Mouse (Mus musculus) neural tube, embryonic 13.5 days (tissue): ENCODE data around the gene Atf6b. TPM values are rescaled to one million over a fixed set of nuclear protein-coding genes. Genes with fewer than 3 reads are reported as not detected.

ENCODE experiments used
- ATAC-seq: fragments of 200-750 bp; cut with Nextera tagmentation; 2 replicates; pipeline ENCODE4 v1.8.0; 2017; ENCODE audit warnings: low read depth, mild to moderate bottlenecking, moderate TSS enrichment, moderate library complexity
- H3K27ac ChIP-seq: fragments of 300-500 bp; sonication (generic); replicated peaks from 2 replicates; pipeline ENCODE4 v1.5.1; 2015; ENCODE audit warnings: moderate library complexity, mild to moderate bottlenecking, inconsistent platforms
- H3K27me3 ChIP-seq: fragments of 300-500 bp; sonication (generic); 2 replicates; pipeline ENCODE4 v1.6.1; 2015; ENCODE audit warnings: mild to moderate bottlenecking, inconsistent platforms
- H3K36me3 ChIP-seq: fragments of 300-500 bp; sonication (generic); 2 replicates; pipeline ENCODE4 v1.6.1; 2015; ENCODE audit warnings: mild to moderate bottlenecking, inconsistent platforms
- H3K4me1 ChIP-seq: fragments of 300-500 bp; sonication (generic); replicated peaks from 2 replicates; pipeline ENCODE4 v1.6.1; 2015; ENCODE audit warnings: inconsistent platforms
- H3K4me2 ChIP-seq: fragments of 300-500 bp; sonication (generic); 2 replicates; pipeline ENCODE4 v1.6.1; 2015; ENCODE audit warnings: inconsistent platforms, mild to moderate bottlenecking, moderate library complexity
- H3K4me3 ChIP-seq: fragments of 300-500 bp; sonication (generic); 2 replicates; pipeline ENCODE4 v1.5.1; 2015; ENCODE audit warnings: mild to moderate bottlenecking, inconsistent platforms
- H3K9ac ChIP-seq: fragments of 300-500 bp; sonication (generic); 2 replicates; pipeline ENCODE4 v1.6.1; 2015; ENCODE audit warnings: moderate library complexity, mild to moderate bottlenecking, inconsistent platforms
- H3K9me3 ChIP-seq: fragments of 300-500 bp; sonication (generic); 2 replicates; pipeline ENCODE4 v1.6.1; 2016; ENCODE audit warnings: inconsistent platforms
- WGBS: fragments of 180-500 bp; shearing (Covaris S2); methylation state at CpG from one replicate; pipeline ENCODE4 v1.1.7; 2015; 5-methylcytosine and 5-hydroxymethylcytosine counted together
- polyA plus RNA-seq: library from polyadenylated mRNA; unstranded; fragments of >200 nt; fragmentation: Nextera tagmentation; extraction: Ambion mirVana; gene quantifications from 2 replicates; pipeline ENCODE4 v1.2.1, GENCODE M21; 2015

Gene Atf6b
- polyA plus RNA-seq, result 106 TPM in 2 replicates

DNA sequence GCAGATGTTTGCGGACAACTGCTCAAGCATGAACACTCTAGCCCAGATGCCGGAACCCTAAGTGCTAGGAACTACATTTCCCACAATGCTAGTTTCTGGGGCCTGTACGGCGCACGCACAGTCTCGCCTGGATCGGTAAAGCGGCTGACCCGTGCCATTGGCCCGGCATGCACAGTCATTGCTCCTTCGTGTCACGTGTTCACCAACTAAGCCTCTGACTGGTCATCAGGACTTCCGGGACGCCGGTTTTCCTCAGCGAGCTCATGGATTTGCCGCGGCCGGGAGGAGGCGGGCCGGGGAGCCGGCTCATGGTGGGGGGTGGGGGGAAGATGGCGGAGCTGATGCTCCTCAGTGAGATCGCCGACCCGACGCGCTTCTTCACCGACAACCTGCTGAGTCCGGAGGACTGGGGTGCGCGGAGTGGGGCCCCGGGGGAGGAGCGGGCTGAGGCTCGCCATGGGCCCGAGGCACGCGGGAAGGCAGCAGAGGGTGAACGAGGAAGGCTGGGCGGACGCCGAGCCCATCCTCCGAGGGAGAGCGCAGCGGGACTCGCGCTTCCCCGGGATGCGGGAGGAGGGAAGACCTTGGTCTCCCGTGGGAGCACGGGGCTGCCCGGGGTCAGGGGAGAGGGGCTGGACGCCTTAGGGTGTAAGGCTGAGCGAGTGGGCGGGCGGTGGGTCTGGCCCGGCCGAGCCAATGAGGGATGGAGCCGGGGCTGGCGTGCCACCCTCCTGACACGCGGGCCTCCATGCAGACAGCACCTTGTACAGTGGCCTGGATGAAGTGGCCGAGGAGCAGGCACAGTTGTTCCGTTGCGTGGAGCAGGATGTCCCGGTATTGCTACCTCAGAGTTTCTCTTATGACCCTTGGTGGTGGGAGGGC, at the start of gene Atf6b:
Gene Atf6b, plus strand, starts transcription at position 241 of the 882 bp plus-strand sequence.
- peak within 1 kb of the TSS; percentile 98 for H3K4me3 ChIP-seq
- H3K4me2 ChIP-seq, result peak within 1 kb of the TSS; percentile 95
- peak; percentile 96 for ATAC-seq
- no peaks in the 10 kb centered on the region for H3K9me3 ChIP-seq
- peak within 1 kb of the TSS; percentile 83 for H3K27ac ChIP-seq
- H3K9ac ChIP-seq, result peak within 1 kb of the TSS; percentile 92
- peaks cover 35% of the 10 kb centered on the region for H3K4me1 ChIP-seq
- H3K36me3 ChIP-seq, result peaks cover 34% of the 10 kb centered on the region
- under 1% methylated on average over 66 of the region's 66 CpGs for WGBS
- no peaks in the 10 kb centered on the region for H3K27me3 ChIP-seq

DNA sequence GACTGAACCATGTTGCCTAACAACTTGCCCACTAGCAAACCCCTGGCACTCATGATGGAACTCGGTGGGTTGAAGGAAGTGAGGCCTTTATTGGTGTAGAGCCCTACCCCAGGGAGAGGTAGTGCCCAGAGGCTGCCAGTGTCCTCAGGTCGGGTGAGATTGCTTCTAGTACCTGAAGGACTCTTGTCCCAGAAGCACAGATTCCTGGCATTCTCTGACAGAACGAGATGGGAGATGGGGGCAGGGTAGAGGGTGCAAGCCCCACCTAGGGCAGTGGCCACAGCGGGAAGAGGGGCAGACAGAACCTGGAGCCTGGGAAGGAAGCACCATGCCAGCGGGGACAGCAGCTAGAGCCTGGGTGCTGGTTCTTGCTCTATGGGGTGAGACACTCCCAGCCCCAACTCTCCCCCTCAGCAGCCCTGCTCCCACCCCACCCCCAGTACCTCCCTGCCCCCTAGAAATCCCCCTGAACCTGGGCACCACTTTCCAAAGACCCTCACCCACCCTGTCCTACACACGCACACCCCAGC, 49.3 kb upstream of the Atf6b start, which contains the start of gene Ager:
Gene Ager, plus strand, starts transcription at position 297 of the 530 bp plus-strand sequence.
- Histone ChIP-seq H3K36me3 (peaks cover 41% of the 10 kb centered on the region), H3K27me3 (no peaks in the 10 kb centered on the region), H3K4me2 (no peak within 1 kb of the TSS), H3K4me1 (peaks cover 50% of the 10 kb centered on the region), H3K9me3 (no peaks in the 10 kb centered on the region), H3K4me3 (no peak within 1 kb of the TSS), H3K27ac (0 out of 2 replicates have a peak within 1 kb of the TSS, but pooled peaks have one; percentile 34), H3K9ac (peak within 1 kb of the TSS; percentile 34; the same call in 1 of the 2 replicates)
- ATAC-seq, result no peak
- WGBS, result 20% methylated on average over 6 of the region's 6 CpGs

DNA sequence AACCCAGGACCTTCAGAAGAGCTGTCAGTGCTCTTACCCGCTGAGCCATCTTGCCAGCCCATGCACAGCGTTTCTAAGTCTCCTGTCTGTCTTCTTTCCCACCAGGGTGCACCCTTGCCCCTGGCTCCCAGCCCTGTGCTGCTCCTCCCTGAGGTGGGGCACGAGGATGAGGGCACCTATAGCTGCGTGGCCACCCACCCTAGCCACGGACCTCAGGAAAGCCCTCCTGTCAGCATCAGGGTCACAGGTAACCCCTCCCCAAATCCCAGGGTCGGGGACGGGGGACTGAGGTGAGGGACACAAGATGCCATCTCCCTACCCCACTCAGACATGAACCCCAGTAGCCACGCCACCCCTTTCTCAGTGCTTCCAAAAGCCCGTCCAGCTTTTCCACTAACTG, 47.1 kb upstream of the Atf6b start:
- Histone ChIP-seq H3K9me3 (no peaks in the 10 kb centered on the region), H3K4me2 (no peak overlapping the region), H3K27me3 (no peaks in the 10 kb centered on the region), H3K36me3 (peaks cover 36% of the 10 kb centered on the region), H3K4me3 (no peak overlapping the region), H3K9ac (no peak overlapping the region), H3K27ac (no peak overlapping the region), H3K4me1 (peaks cover 37% of the 10 kb centered on the region)
- WGBS, result 76% methylated on average over 9 of the region's 9 CpGs
- no peak for ATAC-seq

DNA sequence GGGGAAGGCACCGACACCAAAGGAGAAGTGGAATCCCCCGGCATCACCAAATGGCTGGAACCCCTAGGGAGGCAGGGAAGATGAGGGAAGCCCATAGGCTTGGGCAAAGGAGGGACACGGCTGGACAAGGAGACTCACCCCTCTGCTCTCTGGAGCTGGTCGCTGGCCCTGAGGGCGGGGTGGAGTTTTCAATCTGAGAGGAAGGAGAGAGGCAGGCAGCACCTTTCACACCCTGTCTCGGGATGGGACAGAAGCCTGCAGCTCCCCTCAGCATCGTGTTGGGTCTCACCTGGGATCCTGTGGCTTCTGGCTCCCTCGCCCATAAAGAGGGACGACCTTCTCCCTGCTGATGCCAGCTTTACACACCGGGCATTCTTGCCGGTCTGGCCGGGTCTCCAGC, 45.1 kb upstream of the Atf6b start:
- Histone ChIP-seq H3K36me3 (peaks cover 23% of the 10 kb centered on the region), H3K27me3 (no peaks in the 10 kb centered on the region), H3K27ac (no peak overlapping the region), H3K4me1 (peaks cover 41% of the 10 kb centered on the region), H3K9me3 (no peaks in the 10 kb centered on the region), H3K9ac (no peak overlapping the region), H3K4me3 (peak overlapping the region; percentile 74; the same call in 1 of the 2 replicates), H3K4me2 (peak overlapping the region; percentile 93)
- WGBS, result 92% methylated on average over 12 of the region's 12 CpGs
- ATAC-seq, result no peak

DNA sequence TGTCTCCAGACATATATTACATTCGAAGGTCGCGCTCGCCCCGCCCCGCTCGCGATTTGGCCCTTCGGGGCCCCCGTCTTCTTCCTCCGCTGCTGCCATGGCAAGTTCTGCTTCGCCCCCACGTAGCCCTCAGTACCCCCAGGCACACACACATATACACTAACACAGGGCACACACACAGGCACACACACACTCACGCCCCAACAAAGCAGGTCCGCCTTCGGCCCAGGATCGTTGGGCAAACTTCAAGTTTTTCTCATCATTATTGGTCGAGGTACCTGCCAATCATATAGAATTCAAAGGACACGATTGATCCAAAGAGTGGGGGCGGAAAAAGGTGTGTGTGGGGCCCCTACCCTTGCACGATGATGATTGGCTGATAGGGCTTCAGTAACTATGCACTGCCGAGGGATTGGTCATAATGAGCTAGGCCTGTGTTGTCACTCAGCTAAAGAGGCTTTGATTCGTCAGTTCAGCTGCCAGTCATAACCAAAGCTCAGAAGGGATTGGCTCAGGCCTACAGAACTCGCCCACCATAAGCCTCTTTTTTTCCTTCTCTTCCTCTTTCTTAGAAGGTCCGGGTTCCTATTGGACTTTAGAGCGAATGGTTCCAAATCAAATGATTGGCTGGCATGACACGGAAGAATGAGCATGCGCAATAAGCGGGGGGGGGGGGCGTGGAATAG, 43.4 kb upstream of the Atf6b start, which contains the start of gene Rnf5:
Gene Rnf5, minus strand, starts transcription at position 316 of the 686 bp plus-strand sequence.
- Histone ChIP-seq H3K4me1 (peaks cover 49% of the 10 kb centered on the region), H3K27ac (peak within 1 kb of the TSS; percentile 93), H3K9ac (peak within 1 kb of the TSS; percentile 99), H3K4me2 (peak within 1 kb of the TSS; percentile 99), H3K36me3 (peaks cover 23% of the 10 kb centered on the region), H3K4me3 (peak within 1 kb of the TSS; percentile 78), H3K27me3 (no peaks in the 10 kb centered on the region), H3K9me3 (no peaks in the 10 kb centered on the region)
- peak; percentile 95 for ATAC-seq
- WGBS, result under 1% methylated on average over 30 of the region's 30 CpGs

DNA sequence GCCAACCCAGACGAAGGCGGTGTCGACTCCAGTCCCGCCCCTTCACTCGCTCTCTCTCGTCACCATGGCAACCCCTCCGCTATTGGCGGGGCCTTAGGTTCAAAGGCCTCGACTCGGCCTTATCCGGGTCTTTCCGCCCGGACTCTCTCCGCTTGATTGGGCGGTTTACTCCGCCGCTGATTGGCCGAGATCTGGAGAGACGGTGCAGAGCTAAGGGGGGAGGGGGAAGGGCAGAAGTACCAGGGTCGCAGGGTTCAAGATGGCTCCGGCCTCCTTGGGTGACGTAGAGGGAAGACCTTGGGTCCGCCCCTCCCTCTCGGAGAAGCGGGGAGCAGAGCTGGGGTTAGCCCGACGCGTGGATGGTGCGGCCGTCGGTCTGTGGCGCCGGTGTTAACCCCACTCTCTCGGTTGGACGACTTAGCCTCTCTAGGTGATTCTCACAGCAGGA, 42.9 kb upstream of the Atf6b start, which contains the start of gene Agpat1:
Gene Agpat1, plus strand, starts transcription at position 202 of the 448 bp plus-strand sequence.
- Histone ChIP-seq H3K9ac (peak within 1 kb of the TSS; percentile 99), H3K36me3 (peaks cover 23% of the 10 kb centered on the region), H3K4me2 (peak within 1 kb of the TSS; percentile 99), H3K27me3 (no peaks in the 10 kb centered on the region), H3K4me3 (peak within 1 kb of the TSS; percentile 78), H3K4me1 (peaks cover 54% of the 10 kb centered on the region), H3K9me3 (no peaks in the 10 kb centered on the region), H3K27ac (peak within 1 kb of the TSS; percentile 93)
- WGBS, result under 1% methylated on average over 35 of the region's 35 CpGs
- ATAC-seq, result peak; percentile 90

DNA sequence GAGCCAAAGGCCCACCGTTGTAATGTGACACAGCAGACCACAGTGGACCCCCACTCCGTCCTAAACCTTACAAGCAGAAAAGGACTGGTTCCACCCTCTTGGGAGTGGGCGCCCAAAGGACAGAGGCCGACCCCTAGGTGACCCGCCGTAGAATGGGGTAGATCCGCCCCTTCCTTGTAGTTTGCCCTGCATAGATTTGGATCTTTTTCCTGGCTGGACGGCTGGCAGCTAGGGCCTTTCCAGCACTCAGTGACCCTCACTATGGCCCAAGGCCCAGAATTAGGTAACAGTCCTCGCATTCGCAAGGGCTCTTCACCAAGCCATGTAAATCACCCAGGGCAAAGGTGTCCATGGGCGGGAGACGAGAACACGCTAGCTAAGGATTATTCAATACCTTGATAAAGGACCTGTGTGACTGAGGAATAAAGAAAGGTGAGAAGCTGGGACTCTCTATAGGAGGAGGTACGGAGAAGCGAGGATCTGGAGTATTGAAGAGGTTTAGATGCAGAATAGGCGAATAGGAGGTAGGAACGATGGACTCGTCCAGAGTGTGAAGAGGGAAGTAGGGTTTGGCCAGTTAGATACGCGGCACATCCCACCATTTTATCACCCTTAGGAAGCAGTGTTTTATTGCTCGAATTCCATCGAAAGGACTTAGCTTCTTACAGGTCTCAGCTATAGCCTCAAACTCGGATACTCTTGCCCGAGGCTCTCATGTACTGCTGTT, 42.3 kb upstream of the Atf6b start:
- H3K4me3 ChIP-seq, result peak overlapping the region; percentile 78
- H3K4me1 ChIP-seq, result peaks cover 56% of the 10 kb centered on the region
- H3K4me2 ChIP-seq, result peak overlapping the region; percentile 99
- no peak for ATAC-seq
- no peaks in the 10 kb centered on the region for H3K9me3 ChIP-seq
- WGBS, result 9% methylated on average over 24 of the region's 24 CpGs
- H3K27ac ChIP-seq, result peak overlapping the region; percentile 93
- H3K9ac ChIP-seq, result peak overlapping the region; percentile 99
- H3K27me3 ChIP-seq, result no peaks in the 10 kb centered on the region
- peaks cover 23% of the 10 kb centered on the region for H3K36me3 ChIP-seq

DNA sequence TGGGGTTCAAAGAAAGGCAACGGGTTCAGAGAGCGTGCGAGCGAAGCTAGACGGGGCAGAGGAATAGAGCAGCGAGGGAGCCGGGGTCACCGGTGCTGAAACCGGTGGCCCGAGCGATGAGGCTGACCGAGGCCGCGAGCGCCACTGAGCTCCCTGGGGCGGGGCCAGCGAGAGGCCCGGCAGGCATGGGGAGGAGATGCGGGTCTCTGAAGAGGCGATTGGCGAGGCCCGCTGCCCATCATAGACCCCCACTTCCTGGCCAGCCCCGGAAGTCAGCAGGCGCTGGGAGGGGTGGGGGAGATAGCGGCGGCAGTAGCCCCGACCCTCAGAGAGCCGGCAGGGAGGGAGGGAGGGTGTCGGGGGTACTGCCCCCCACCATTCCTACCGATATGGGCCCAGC, 41.3 kb upstream of the Atf6b start:
- Histone ChIP-seq H3K36me3 (peaks cover 21% of the 10 kb centered on the region), H3K4me3 (peak overlapping the region; percentile 78), H3K27ac (peak overlapping the region; percentile 93), H3K27me3 (no peaks in the 10 kb centered on the region), H3K4me1 (peaks cover 56% of the 10 kb centered on the region), H3K9ac (peak overlapping the region; percentile 99), H3K4me2 (peak overlapping the region; percentile 99), H3K9me3 (no peaks in the 10 kb centered on the region)
- WGBS, result under 1% methylated on average over 28 of the region's 30 CpGs
- ATAC-seq, result peak; percentile 34

DNA sequence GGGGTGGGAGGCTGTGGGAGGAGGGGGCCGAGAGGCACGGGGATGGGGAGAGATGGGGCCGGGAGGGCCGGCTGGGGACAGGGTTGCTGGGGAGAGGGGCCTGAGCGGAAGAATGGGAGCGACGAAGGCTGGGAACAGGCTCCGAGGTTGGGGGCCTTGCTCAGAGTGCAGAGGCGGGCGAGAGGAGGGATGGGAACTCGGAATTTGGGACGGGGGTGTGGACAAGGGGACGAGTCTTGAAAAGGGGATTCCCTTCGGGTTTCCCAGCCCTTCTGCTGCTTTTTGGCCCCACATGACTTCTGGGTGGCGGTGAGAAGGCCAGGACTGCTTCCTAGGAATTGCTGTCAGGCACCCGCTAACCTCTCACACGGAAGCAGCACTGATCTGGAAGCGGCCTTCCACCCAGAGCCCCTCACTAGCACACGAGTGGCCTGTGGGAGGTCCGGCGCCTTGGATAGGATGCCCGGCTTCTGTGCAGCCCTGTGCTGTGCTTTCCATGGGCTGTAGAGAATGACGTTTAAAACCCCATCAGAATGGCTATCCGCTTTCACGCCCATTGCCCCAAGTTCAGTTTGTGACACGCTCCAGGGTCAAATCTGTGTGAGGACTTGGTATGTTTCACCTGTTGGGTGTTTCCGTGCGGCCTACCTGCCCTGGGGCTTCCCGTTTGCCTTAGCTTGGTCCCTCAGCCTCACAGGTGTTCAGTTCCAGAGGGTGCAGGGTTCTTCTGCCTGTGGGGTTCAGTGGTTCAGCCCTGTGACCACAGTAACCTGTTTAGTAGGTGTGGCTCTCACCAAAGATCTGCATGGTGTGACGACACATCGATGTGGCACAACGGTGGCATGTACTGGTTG, 40.5 kb upstream of the Atf6b start:
- H3K4me3 ChIP-seq, result peak overlapping the region; percentile 78
- H3K27me3 ChIP-seq, result no peaks in the 10 kb centered on the region
- H3K27ac ChIP-seq, result peak overlapping the region; percentile 93
- H3K4me1 ChIP-seq, result peaks cover 56% of the 10 kb centered on the region
- H3K36me3 ChIP-seq, result peaks cover 22% of the 10 kb centered on the region
- WGBS, result 16% methylated on average over 32 of the region's 32 CpGs
- ATAC-seq, result no peak
- H3K9me3 ChIP-seq, result no peaks in the 10 kb centered on the region
- H3K4me2 ChIP-seq, result peak overlapping the region; percentile 99
- peak overlapping the region; percentile 99 for H3K9ac ChIP-seq

DNA sequence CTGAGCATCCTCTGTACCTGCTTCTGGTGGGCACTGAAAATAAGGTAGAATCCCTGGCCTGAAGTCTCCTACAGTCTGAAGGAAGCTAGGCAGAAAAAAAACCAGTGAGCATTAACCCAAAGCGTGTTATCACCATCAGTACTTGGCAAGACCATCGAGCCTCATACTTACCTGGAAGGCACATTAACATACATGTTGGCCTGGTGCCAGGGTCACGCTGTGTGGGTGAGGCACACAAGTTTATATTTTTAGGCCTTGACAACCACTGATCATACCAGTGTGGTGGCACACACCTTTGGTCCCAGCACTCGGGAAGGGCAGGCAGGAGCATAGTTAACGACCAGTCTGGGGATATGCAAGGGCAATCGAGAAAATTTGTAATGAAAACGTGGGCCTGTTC, 38.9 kb upstream of the Atf6b start:
- ATAC-seq, result no peak
- Histone ChIP-seq H3K9ac (no peak overlapping the region; the same call in 1 of the 2 replicates), H3K4me2 (no peak overlapping the region), H3K4me1 (peaks cover 41% of the 10 kb centered on the region), H3K27me3 (no peaks in the 10 kb centered on the region), H3K36me3 (peaks cover 31% of the 10 kb centered on the region), H3K27ac (no peak overlapping the region), H3K9me3 (no peaks in the 10 kb centered on the region), H3K4me3 (0 out of 2 replicates have a peak overlapping the region, but pooled peaks have one; percentile 78)
- 83% methylated on average over 7 of the region's 7 CpGs for WGBS
